Mouse (Mus musculus) erythroblast, embryonic 14.5 days (primary cell): ENCODE data around the gene C1ql1.

Experiments used
- GATA1 ChIP-seq: IDR thresholded peaks from 2 replicates; pipeline ENCODE4 v1.6.1; 2012; ENCODE audit warnings: low read length, inconsistent platforms, mixed read lengths
- TAL1 ChIP-seq: IDR thresholded peaks from 3 replicates; pipeline ENCODE4 v1.6.1; 2012; ENCODE audit warnings: low read length, inconsistent platforms, mixed read lengths

DNA sequence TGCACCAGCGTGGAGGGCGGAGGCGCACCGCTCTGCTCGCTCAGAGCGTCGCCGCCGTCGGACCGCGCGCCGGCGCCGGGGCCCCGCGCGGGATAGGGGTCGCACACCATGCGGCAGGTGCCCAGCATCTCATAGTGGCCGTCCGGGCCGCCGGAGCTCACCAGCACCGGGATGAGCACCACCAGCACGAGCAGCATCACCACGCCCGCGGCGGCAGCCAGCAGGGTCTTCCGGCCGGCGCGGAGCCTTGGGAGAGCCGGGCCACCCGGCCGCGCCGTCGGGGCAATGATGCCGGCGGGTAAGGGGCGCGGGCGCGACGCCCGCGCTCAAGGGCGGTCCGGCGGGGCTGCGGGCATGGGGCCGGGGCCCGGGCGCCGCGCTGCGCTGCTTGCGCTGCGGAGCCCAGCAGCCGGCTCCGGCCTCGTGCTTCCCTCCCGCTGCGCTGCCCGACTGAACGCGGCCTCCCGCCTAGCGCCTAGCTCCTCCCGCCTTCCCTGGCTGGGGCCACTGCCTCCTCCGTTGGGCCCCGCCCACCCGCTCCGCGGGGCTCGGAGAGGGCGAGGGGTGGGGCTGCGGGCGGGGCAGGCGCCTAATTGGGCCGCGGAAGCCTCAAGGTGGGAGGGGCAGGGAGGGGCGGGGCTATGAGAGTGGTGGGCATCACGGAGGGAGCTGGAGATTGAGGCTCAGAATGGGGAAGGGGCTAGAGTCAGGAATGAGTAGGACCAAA lies at the start of gene C1ql1:
- TF ChIP-seq GATA1, result no peak
- no peak for TF ChIP-seq TAL1
